Mouse (Mus musculus): ENCODE measurements at regions not wholly inside any gene's neighbourhood (a gene's known extent, or its start where the extent isn't known, plus 50 kb on each side); places are given as distances from the start of the nearest gene placed in this dataset.
A peak's percentile ranks its signal among the peaks of the same experiment; 100 is the strongest.

GRCm38 (mm10) chr7:39596403-39596802 is 78.8 kb downstream of the Zfp619 start:
- H3K9me3 ChIP-seq (ENCODE audit: control insufficient read depth, low read length): no peaks in the 10 kb centered on the region
- H3K4me2 ChIP-seq (ENCODE audit: low read length): no peak overlapping the region
- H3K27ac ChIP-seq (ENCODE audit: low read length): no peak overlapping the region
- H3K27me3 ChIP-seq (replicated peaks; ENCODE audit: control insufficient read depth, insufficient read depth, low read length): no peaks in the 10 kb centered on the region
- H3K4me1 ChIP-seq (replicated peaks; ENCODE audit: control insufficient read depth, insufficient read depth, low read length): no peaks in the 10 kb centered on the region
- no peak overlapping the region for H3K9ac ChIP-seq (replicated peaks; ENCODE audit: low read depth, low read length)
- no peak for ATAC-seq
- H3K36me3 ChIP-seq (ENCODE audit: control insufficient read depth, insufficient read depth): no peaks in the 10 kb centered on the region
- no peak overlapping the region for H3K4me3 ChIP-seq (replicated peaks; ENCODE audit: low read length)

GRCm38 (mm10) chr7:39613767-39614166 is 96.2 kb downstream of the Zfp619 start:
- WGBS: 90% methylated on average over 4 of the region's 4 CpGs
- H3K9ac ChIP-seq (replicated peaks; ENCODE audit: low read depth, low read length): no peak overlapping the region

GRCm38 (mm10) chr7:39615092-39615491 is 97.5 kb downstream of the Zfp619 start:
- Histone ChIP-seq H3K27ac (ENCODE audit: low read length) (no peak overlapping the region), H3K27me3 (replicated peaks; ENCODE audit: control insufficient read depth, insufficient read depth, low read length) (no peaks in the 10 kb centered on the region), H3K4me1 (replicated peaks; ENCODE audit: control insufficient read depth, insufficient read depth, low read length) (no peaks in the 10 kb centered on the region), H3K9me3 (ENCODE audit: control insufficient read depth, low read length) (no peaks in the 10 kb centered on the region), H3K4me2 (ENCODE audit: low read length) (no peak overlapping the region), H3K36me3 (ENCODE audit: control insufficient read depth, insufficient read depth) (no peaks in the 10 kb centered on the region), H3K9ac (replicated peaks; ENCODE audit: low read depth, low read length) (no peak overlapping the region), H3K4me3 (replicated peaks; ENCODE audit: low read length) (no peak overlapping the region)
- 88% methylated on average over 2 of the region's 2 CpGs for WGBS
- ATAC-seq: no peak

More at GRCm38 (mm10) chr7:39613767-39614166, 96.2 kb downstream of the Zfp619 start:
- H3K27ac ChIP-seq (ENCODE audit: low read length): no peak overlapping the region
- H3K9me3 ChIP-seq (ENCODE audit: control insufficient read depth, low read length): no peaks in the 10 kb centered on the region
- H3K4me1 ChIP-seq (replicated peaks; ENCODE audit: control insufficient read depth, insufficient read depth, low read length): no peaks in the 10 kb centered on the region
- H3K36me3 ChIP-seq (ENCODE audit: control insufficient read depth, insufficient read depth): no peaks in the 10 kb centered on the region
- no peak overlapping the region for H3K4me2 ChIP-seq (ENCODE audit: low read length)
- no peak overlapping the region for H3K4me3 ChIP-seq (replicated peaks; ENCODE audit: low read length)
- no peak for ATAC-seq
- H3K27me3 ChIP-seq (replicated peaks; ENCODE audit: control insufficient read depth, insufficient read depth, low read length): no peaks in the 10 kb centered on the region

- no peaks in the 10 kb centered on the region for H3K4me1 ChIP-seq (replicated peaks; ENCODE audit: control insufficient read depth, insufficient read depth, low read length)
- ATAC-seq: no peak
- no peak overlapping the region for H3K9ac ChIP-seq (replicated peaks; ENCODE audit: low read depth, low read length)
- H3K36me3 ChIP-seq (ENCODE audit: control insufficient read depth, insufficient read depth): no peaks in the 10 kb centered on the region
- no peak overlapping the region for H3K4me3 ChIP-seq (replicated peaks; ENCODE audit: low read length)
- H3K4me2 ChIP-seq (ENCODE audit: low read length): no peak overlapping the region
- 79% methylated on average over 2 of the region's 2 CpGs for WGBS
- no peak overlapping the region for H3K27ac ChIP-seq (ENCODE audit: low read length)
- no peaks in the 10 kb centered on the region for H3K9me3 ChIP-seq (ENCODE audit: control insufficient read depth, low read length)
- H3K27me3 ChIP-seq (replicated peaks; ENCODE audit: control insufficient read depth, insufficient read depth, low read length): no peaks in the 10 kb centered on the region
Measured at GRCm38 (mm10) chr7:39621796-39622195, 104.2 kb downstream of the Zfp619 start.

- WGBS: 11% methylated on average over 3 of the region's 3 CpGs
- H3K27ac ChIP-seq (ENCODE audit: low read length): no peak overlapping the region
- H3K4me1 ChIP-seq (replicated peaks; ENCODE audit: control insufficient read depth, insufficient read depth, low read length): peaks cover 4% of the 10 kb centered on the region; the same call in 1 of the 2 replicates
- no peaks in the 10 kb centered on the region for H3K36me3 ChIP-seq (ENCODE audit: control insufficient read depth, insufficient read depth)
- no peak overlapping the region for H3K9ac ChIP-seq (replicated peaks; ENCODE audit: low read depth, low read length)
- no peak overlapping the region for H3K4me2 ChIP-seq (ENCODE audit: low read length)
- no peak overlapping the region for H3K4me3 ChIP-seq (replicated peaks; ENCODE audit: low read length)
- H3K9me3 ChIP-seq (ENCODE audit: control insufficient read depth, low read length): no peaks in the 10 kb centered on the region
- peak; percentile 45; the same call in 1 of the 2 replicates for ATAC-seq
- no peaks in the 10 kb centered on the region for H3K27me3 ChIP-seq (replicated peaks; ENCODE audit: control insufficient read depth, insufficient read depth, low read length)
Measured at GRCm38 (mm10) chr7:39632836-39633235, 115.3 kb downstream of the Zfp619 start.

GRCm38 (mm10) chr7:39642333-39642732 is 124.8 kb downstream of the Zfp619 start:
- H3K4me3 ChIP-seq (replicated peaks; ENCODE audit: low read length): no peak overlapping the region
- ATAC-seq: no peak
- H3K36me3 ChIP-seq (ENCODE audit: control insufficient read depth, insufficient read depth): no peaks in the 10 kb centered on the region
- no peaks in the 10 kb centered on the region for H3K4me1 ChIP-seq (replicated peaks; ENCODE audit: control insufficient read depth, insufficient read depth, low read length)
- no peaks in the 10 kb centered on the region for H3K9me3 ChIP-seq (ENCODE audit: control insufficient read depth, low read length)
- no peak overlapping the region for H3K4me2 ChIP-seq (ENCODE audit: low read length)
- no peak overlapping the region for H3K9ac ChIP-seq (replicated peaks; ENCODE audit: low read depth, low read length)
- no peaks in the 10 kb centered on the region for H3K27me3 ChIP-seq (replicated peaks; ENCODE audit: control insufficient read depth, insufficient read depth, low read length)
- WGBS: 79% methylated on average over 4 of the region's 4 CpGs
- H3K27ac ChIP-seq (ENCODE audit: low read length): no peak overlapping the region

GRCm38 (mm10) chr7:39643323-39643722 is 125.8 kb downstream of the Zfp619 start:
- ATAC-seq: no peak
- Histone ChIP-seq H3K4me3 (replicated peaks; ENCODE audit: low read length) (no peak overlapping the region), H3K27me3 (replicated peaks; ENCODE audit: control insufficient read depth, insufficient read depth, low read length) (no peaks in the 10 kb centered on the region), H3K36me3 (ENCODE audit: control insufficient read depth, insufficient read depth) (no peaks in the 10 kb centered on the region), H3K4me1 (replicated peaks; ENCODE audit: control insufficient read depth, insufficient read depth, low read length) (no peaks in the 10 kb centered on the region), H3K9ac (replicated peaks; ENCODE audit: low read depth, low read length) (no peak overlapping the region), H3K27ac (ENCODE audit: low read length) (no peak overlapping the region), H3K4me2 (ENCODE audit: low read length) (no peak overlapping the region), H3K9me3 (ENCODE audit: control insufficient read depth, low read length) (no peaks in the 10 kb centered on the region)
- WGBS: 65% methylated on average over 1 of the region's 1 CpGs

- 76% methylated on average over 6 of the region's 6 CpGs for WGBS
- Histone ChIP-seq H3K4me2 (ENCODE audit: low read length) (no peak overlapping the region), H3K27ac (ENCODE audit: low read length) (no peak overlapping the region), H3K9me3 (ENCODE audit: control insufficient read depth, low read length) (no peaks in the 10 kb centered on the region), H3K4me3 (replicated peaks; ENCODE audit: low read length) (no peak overlapping the region), H3K36me3 (ENCODE audit: control insufficient read depth, insufficient read depth) (no peaks in the 10 kb centered on the region), H3K27me3 (replicated peaks; ENCODE audit: control insufficient read depth, insufficient read depth, low read length) (0 out of 2 replicates have a peak, but pooled peaks cover 2% of the 10 kb centered on the region), H3K4me1 (replicated peaks; ENCODE audit: control insufficient read depth, insufficient read depth, low read length) (no peaks in the 10 kb centered on the region), H3K9ac (replicated peaks; ENCODE audit: low read depth, low read length) (no peak overlapping the region)
- no peak for ATAC-seq
Measured at GRCm38 (mm10) chr7:39650483-39651102, 133.0 kb downstream of the Zfp619 start.

GRCm38 (mm10) chr7:39654563-39655286 is 137.2 kb downstream of the Zfp619 start:
- Histone ChIP-seq H3K27me3 (replicated peaks; ENCODE audit: control insufficient read depth, insufficient read depth, low read length) (0 out of 2 replicates have a peak, but pooled peaks cover 2% of the 10 kb centered on the region), H3K27ac (ENCODE audit: low read length) (peak overlapping the region; percentile 31; the same call in 1 of the 2 replicates), H3K36me3 (ENCODE audit: control insufficient read depth, insufficient read depth) (no peaks in the 10 kb centered on the region), H3K4me1 (replicated peaks; ENCODE audit: control insufficient read depth, insufficient read depth, low read length) (peaks cover 7% of the 10 kb centered on the region), H3K9me3 (ENCODE audit: control insufficient read depth, low read length) (no peaks in the 10 kb centered on the region), H3K4me2 (ENCODE audit: low read length) (peak overlapping the region; percentile 30; the same call in 1 of the 2 replicates), H3K4me3 (replicated peaks; ENCODE audit: low read length) (peak overlapping the region; percentile 17; the same call in 1 of the 2 replicates), H3K9ac (replicated peaks; ENCODE audit: low read depth, low read length) (no peak overlapping the region)
- WGBS: 22% methylated on average over 4 of the region's 4 CpGs
- peak; percentile 73 for ATAC-seq

All from forebrain, embryonic 16.5 days (tissue).